Mouse (Mus musculus) mouse embryonic stem cell (cell line): ENCODE results near the gene Gpatch8.

Experiments
- in situ Hi-C, 2 experiments: fragments of 300-500 bp; cut with MboI; formaldehyde crosslinking; loops; 1 replicate in 1 of 2; 3 replicates in 1 of 2; pipeline ENCODE4 v1.14.3; 2019 to 2020; ENCODE audit warnings: low sequenced_read_pairs in 2 of 2, low pct_unique_long_range_greater_than_20kb in 1 of 2, mixed read lengths in 1 of 2; ENCODE audit not compliant: unreplicated experiment in 1 of 2

Gpatch8 gene

DNA sequence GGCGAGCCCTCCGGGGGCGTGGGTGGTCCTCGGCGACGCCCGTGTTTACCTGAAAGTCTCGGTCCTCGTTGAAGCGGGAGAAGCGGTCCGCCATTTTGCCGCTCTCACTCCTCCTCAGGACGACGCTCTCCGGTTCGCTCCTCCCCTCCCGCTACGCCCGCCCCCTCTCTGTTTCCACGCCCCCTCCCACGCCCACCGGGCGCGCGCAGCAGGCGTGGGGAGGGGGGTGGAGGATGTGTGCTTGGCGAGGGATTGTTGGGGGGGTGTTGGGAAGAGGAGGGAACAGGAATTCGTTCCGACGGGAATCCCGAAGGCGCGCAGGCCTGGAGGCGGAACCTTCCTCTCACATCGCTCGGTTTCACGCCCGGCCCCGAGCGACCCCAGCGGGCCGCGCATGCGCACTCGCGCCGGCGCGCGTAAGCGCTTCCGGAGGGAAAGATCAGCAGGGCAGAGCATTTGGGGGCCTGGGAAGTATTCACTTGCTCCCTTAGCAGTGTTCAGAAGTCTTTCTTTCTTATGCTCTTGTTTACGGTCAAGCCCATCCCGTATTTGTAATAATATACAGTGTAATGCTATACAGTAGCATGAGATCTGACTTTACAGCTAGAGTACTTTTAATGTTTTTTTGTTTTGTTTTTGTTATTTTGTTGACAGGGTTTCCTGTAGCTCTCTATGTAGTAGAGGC is at the start of gene Gpatch8:
Gpatch8 (minus strand) TSS at position 362 of the 685 bp plus-strand sequence.
- in situ Hi-C loops, result no loop called here

DNA sequence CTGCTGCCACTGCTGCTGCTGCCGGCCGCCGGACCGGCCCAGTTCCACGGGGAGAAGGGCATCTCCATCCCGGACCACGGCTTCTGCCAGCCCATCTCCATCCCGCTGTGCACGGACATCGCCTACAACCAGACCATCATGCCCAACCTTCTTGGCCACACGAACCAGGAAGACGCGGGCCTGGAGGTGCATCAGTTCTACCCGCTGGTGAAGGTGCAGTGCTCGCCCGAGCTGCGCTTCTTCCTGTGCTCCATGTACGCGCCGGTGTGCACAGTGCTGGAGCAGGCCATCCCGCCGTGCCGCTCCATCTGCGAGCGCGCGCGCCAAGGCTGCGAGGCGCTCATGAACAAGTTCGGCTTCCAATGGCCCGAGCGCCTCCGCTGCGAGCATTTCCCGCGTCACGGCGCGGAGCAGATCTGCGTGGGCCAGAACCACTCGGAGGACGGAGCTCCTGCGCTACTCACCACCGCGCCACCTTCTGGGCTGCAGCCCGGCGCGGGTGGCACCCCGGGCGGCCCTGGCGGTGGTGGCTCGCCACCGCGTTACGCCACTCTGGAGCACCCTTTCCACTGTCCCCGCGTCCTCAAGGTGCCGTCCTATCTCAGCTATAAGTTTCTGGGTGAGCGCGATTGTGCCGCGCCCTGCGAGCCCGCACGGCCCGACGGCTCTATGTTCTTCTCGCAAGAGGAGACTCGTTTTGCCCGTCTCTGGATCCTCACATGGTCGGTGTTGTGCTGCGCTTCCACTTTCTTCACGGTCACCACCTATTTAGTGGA is 48.8 kb upstream of the Gpatch8 start:
- in situ Hi-C loops, result loop anchor here in 1 of 2 experiments (5.0 kb wide), 1 partner anchor 42 kb away; no protein-coding TSS in a partner anchor

DNA sequence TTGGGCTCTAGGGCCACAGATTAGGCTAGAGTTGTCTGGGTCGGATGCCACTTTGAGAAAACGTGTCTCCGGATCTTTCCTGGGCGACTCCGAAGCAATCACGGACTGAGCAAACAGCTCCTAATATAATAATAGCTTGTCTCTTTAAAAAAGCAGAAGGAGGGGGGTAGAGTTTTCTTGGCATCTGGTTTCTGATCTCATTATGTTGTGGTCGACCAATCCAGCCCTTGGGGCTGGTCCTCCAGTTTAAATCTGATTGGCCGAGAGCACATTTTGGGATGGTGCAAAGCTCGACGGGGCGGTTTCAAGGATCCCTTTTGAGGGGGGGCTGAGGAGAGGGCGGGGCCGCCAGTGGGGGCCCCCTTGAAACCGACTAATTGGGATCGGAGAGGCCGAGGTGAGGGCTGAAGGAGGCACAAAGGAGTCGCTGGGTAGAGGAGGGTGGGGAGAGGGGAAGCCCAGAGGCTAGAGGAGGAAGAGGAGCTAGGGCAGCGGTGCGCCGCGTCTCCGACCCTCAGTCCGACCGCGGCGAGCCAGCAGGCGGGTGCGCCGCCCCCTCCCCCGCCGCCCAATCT is 47.9 kb upstream of the Gpatch8 start, which contains the start of gene Fzd2:
Fzd2 (plus strand) TSS at position 387 of the 575 bp plus-strand sequence.
- in situ Hi-C loops, result no loop called here

DNA sequence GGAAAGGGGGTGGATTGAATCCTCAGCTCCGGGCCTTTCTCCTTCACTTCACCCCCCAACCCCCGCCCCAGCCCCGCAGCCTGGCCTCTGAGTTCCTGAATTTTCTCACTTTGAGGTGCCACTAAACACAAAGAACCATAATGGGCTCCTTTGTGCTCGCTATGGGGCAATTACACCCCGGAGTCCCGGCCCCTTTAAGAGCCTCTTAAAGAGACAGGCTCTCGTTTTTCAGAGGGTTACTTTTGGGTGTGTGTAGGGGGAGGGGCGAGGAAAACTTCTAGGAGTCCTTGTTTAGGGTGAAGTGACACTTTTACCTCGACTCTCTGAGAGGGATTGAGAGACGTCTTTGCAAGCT is 47.3 kb upstream of the Gpatch8 start:
- in situ Hi-C loops, result no loop called here

DNA sequence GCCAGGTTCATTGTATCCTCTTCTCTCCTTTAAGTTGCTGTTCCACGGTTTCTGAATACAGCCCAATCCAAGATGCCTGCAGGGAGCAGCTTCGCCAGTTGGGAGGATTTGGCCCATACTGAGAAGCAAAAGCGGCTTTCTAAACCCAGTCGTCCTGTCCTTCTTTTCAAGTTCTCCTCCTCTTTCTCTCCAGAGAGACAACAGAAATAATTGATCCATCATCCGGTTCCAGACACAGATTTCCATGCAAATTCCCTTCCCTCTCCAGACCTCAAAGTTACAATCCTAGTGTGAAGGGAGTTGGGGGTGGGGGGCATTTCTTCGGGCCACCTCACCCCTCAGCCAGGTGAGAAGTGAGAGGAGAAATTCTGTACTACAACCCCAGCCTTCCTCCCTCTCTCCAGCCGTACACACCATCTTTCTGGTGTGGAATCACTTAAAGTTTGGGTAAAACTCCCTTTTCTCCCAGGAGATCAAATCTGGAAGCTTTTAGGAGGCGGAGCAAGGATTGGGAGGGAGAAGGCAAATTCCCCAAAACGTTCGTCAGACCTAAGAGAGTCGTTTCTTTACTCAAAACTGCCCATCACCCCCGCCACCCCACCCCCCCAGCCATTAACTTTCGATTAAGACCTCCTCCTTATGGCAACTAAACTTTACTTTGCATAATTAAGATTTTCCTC is 46.8 kb upstream of the Gpatch8 start:
- in situ Hi-C loops, result no loop called here

DNA sequence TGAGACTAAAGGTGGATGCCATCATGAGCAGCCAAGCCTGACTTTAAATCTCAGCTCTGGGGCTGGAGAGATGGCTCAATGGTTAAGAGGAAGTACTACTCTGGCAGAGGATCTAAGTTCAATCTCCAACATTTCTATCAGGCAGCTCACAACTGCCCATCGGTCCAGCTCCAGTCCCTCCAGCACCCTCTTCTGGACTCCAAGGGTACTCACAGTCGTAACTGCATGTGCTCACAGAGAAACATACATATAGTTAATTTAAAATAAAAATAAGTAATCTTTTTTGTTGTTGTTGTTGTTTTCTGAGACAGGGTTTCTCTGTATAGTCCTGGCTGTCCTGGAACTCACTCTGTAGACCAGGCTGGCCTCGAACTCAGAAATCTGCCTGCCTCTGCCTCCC is 43.7 kb upstream of the Gpatch8 start:
- in situ Hi-C loops, result no loop called here

DNA sequence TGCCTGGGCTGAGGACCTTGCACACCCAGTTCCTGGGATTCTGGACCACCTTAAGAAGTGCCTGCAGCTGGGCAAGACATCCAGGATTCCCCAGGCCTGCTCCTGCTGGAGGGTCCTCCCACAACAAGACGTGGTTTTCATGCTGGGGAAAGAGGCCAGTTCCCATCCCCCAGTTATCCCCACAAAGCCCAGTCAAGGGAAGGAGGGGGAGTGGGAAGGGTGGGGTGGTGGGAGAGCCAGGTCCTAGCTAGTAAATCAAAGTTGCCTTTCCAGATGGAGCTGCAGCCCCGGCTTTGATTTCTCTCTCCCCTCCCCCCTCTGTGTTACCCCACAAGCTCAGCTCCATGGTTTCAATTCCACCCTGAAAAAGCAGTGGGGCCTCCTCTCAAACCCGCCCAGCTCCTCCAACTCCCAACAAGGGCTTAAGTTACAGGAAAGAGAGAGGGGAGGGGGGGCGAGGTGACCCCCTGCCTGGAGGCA is 39.2 kb upstream of the Gpatch8 start:
- in situ Hi-C loops, result no loop called here

DNA sequence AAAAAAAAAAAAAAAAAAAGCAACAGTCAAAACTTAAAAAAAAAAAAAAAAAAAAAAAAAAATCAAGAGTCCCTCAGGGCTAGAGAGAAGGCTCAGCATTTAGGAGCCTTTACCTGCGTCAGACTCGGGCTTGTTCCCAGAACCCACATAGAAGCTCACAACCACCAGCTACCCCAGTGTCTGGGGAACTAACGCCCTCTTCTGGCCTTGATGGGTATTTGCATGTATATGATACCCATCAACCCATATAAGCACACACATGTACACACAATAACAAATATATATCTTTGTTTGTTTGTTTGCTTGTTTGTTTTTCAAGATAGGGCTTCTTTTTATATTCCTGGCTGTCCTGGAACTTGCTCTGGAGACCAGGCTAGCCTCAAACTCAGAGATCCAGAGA is 31.4 kb upstream of the Gpatch8 start:
- in situ Hi-C loops, result no loop called here

DNA sequence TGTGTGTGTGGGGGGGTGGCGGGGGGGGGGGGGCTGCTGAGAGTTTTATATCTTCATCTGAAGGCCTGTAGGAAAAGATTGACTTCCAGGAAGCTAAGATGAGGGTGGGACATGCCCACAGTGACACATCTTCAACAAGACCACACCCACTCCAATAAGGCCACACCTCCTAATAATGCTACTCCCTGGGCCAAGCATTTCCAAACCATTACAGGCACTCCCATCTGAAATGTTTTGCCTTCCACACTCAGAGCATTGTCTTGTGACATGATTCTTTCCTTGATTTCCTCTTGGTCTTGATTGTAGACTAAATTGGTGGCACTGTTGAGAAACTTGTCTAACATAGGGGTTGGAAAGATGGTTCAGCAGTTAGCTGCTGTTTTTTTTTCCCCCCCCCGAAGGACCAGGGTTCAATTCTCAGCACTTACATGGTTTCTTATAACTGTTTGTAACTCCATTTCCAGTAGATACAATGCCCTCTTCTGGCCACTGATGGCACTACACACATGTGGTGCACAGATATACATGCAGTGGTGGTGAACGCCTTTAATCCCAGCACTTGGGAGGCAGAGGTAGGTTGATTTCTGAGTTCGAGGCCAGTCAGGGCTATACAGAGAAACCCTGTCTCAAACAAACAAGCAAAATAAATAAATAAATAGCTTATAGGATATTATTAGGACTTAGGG is 30.4 kb upstream of the Gpatch8 start:
- in situ Hi-C loops, result no loop called here

DNA sequence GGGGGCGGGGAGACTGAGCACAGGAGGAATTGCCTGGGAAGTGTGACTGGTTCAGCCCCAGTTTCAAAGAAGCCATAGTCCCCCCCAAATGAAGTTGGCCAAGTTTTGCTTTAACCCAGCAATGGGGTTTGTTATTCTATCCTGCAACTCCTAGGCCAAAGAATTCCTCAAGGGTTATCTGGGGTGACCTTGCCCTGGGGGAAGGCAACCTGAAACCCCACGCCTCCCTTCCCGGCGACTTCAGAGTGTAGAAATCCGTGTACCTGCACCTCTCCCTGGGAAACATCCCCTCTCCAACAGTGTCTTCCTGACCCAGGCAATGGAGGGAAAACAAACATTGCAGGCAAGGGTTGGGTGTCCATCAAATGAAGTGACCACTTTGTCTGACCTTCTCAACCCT is 26.5 kb upstream of the Gpatch8 start:
- in situ Hi-C loops, result no loop called here

DNA sequence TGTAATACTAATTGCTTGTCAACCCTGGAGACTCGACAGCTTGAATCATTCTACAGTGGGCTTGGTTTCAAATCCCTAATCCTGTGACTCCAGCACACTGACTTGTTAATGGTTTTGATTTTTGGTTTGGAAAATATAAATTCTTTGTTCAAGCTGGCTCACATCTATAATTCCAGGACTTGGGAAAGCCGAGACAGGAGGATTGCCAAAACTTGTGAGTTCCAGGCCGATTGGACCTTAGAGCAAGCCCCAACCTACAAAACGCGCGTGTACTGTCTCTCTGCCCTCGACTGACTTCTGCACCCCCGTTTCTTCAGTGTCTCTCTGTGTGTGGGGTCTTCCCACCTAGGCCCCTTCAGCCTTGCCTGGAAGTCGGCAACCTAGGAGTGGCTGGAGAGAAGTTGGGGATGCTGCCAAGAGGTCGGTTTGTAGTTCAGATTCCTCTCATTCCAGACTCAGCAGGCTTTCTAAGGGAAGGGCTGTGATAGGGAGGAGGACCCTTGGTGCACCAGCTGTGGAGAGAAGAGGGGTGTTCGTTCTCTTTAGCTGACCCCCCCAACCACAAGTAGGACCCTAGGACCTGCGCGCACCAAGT is 25.9 kb upstream of the Gpatch8 start:
- in situ Hi-C loops, result no loop called here

DNA sequence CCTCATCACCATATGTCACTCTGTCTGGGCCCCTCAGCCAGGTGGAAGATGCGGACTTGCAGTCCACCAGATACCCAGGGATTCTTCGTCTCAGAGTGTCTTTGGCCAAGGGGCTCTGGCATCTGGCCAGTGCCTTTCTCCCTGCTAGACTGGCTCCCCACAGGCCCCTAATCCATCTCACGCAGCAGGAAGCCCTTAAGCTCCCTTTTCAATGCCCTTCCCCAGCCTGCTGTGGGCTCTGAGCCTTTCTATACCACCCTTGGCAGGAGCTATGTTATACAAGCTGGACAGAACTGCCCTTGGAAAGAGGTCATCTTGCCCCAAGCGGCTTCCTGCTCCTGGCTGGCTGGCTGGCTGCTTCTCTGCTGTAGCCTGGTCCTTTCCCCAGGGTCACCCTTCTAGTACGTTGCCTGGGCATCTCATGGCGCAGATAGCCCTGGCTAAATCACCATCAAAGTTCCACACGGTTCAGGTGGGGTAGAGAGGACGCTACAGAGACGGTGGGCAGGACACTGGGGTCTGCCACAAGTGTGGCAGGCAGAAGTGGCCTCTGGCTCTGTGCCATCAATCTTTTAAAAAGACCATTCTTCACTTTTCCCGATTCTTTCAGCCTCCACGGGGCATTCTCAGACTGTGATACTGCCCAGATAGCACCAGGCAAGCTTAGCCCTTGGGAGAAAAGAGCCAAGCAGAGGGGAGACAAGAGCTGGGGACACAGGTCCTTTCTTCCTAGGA is 25.3 kb upstream of the Gpatch8 start:
- in situ Hi-C loops, result no loop called here

DNA sequence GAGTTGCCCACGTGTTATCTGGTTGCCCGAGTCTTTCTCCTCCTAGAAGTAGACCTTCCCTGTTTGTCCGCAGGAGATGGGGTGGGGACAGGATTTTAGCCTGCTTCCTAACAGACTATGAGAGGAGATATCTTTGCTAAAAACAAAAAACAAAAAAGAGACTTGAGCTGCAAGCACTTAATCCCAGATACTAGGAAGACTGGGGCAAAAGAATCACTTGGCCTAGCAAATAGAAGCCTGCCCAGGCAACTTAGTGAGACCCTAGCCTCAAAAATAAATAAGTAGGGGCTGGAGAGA is 23.8 kb upstream of the Gpatch8 start:
- in situ Hi-C loops, result no loop called here

DNA sequence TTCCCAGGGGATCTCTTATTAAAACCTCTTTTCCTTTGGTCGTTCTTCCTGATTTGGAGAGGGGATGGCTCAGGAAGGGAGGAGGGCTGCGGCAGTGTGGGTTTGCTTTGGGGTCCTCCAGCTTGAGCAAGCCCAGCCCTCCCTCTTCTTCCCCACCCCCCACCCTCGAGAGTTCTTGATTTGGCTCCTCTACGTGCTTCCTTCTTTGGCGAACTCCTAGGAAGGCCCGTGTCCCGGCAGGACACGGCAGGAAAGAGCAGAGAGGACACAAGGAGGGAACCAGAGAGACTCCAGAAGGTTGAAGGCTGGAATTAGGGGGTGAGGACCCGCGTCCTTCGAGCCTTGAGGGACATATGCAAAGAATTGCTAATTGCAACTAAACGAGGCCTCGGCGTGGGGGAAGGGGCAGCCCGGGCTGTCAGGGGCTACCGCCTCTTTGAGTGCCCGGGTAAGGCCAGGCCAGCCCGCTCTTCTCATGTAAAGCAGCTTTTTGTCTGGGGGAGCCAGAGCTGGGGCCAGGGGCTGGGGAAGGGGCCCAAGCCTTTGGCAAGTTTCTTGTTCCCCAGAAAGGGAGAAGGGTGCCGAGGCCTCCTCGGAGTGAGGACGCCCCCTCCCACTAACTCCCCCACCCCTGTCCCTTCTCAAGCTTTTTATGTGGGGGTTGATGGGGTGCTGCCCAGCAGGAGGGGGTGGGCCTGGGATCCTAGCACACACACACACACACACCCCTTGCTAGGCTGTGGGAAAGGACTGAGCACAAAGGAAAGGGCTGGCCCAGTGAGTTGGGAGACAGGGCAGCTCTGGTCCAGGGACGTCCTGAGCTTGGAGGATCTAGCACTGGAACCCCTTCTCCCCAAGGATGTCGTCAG is 23.2 kb upstream of the Gpatch8 start, which contains the start of gene Gm11627:
Gm11627 (minus strand) TSS at position 297 of the 869 bp plus-strand sequence.
- in situ Hi-C loops, result no loop called here

DNA sequence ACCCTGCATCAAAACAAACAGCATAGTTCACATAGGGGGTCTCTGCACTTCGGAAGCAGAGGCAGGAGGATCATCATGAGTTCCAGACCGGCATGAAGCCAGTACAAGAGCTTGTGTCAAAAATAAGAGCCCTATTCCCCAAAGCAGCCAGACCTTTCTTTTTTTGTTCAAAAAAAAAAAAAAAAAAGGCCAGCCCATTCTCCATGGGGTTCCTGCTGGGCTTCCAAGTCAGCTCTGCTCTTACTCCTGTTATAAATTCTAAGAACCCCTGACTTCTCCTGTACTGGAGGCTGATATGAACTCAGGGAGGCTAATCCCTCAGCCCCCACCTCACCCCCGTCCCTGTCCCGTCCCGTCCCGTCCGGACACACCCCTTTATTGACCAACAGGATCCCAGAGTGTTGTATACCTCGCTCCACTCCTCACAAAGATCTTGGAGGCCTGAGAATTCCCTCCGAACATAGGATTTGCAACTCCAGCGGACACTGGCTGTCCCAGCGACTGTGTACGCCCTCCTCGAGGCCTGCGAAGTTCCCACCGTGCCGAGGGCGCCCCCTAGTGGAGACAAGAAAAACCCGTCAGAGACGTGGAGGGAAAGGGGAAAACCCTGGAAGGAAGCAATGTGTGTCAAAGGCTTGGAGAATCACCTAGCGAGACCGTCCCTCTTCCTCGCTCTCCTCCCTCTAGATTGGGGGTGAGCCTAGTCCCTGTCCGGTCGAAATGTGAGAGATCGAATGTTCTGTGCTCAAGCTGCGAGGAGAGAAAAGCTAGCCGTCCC is 22.3 kb upstream of the Gpatch8 start:
- in situ Hi-C loops, result no loop called here
